Comparison of ENCODE assay signal across 9 mouse cellular contexts in the genomic region with DNA sequence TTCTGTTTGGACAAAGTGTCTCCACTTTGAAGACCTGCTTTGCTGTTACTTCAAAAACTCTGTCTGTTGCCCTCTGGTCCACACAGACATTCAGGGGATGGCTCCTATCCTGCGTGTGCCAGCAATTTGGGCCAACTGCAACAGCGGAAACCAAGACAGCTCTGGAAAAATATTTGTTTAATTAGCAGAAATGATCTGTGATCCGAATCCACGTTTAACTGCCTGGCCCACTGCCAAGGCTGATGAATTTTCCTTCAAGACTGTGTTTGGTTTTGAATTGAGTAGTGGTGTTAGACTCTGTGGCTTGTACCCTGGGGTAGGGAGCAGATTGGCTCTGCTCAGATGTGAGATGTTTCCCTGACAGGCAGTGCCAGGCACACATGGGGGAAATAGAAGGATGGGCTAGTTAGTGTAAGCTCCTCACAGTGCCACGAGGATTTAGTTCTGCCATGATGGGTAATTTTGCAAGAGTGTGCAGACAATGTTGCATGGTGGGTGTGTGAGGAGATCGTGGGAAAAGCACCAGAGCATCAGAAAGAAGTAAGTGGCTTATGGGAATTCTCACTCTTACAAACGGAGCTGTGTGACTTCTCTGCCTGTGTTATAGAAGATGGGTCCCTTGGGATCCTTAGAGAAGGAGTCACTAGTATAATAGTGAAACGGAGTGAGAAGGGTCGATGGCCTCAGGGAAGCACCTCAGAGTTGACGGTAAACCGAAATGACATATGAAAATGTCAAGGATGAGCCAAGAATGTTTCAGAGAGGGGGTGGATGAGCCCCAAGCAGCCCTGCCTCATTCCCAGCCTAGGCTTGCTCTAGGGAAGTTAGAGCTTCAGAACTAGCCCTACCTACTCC. TPM values are rescaled to one million over a fixed set of nuclear protein-coding genes. Genes with fewer than 3 reads are reported as not detected.
A peak's percentile ranks its signal among the peaks of the same experiment; 100 is the strongest.
DNase-seq lines count a peak whose midpoint lies in the region; ATAC-seq lines count a peak whose summit lies in the region.
"Had no signal": no experiment of that assay in that cellular context is flagged by ENCODE, and none has a peak within 500 bp of the region (broad histone marks: within the 10 kb centered on the region; RNA-seq: fewer than 3 reads in every experiment).

No protein-coding gene starts in this region.

- peaks cover 6% of the 10 kb centered on the region; the same call in 1 of the 2 replicates for H3K4me1 ChIP-seq in kidney, embryonic 14.5 days (ENCODE audit: control insufficient read depth, insufficient read depth, low read length)

- no peak overlapping the region for H3K4me3 ChIP-seq in kidney, embryonic 14.5 days (ENCODE audit: low read length)

- H3K9ac ChIP-seq in kidney, embryonic 14.5 days (ENCODE audit: low read depth, low read length) = no peak overlapping the region

- no peaks in the 10 kb centered on the region for H3K9me3 ChIP-seq in kidney, embryonic 14.5 days (ENCODE audit: control insufficient read depth, low read length)

- DNase-seq in frontal cortex, postnatal 25 days (ENCODE audit: low spot score in 2 of 2) = no peak
- peak; percentile 46 for DNase-seq in urinary bladder, postnatal 14 days (ENCODE audit: low spot score)
- no peak for DNase-seq in urinary bladder, postnatal 25 days (ENCODE audit: low spot score)
- DNase-seq in lung, postnatal 36 days = peak; percentile 76
- DNase-seq in natural killer cell, adult 2 months (ENCODE audit: low spot score in 2 of 2) = no peak

- 53% methylated on average over 11 of the region's 11 CpGs for WGBS in kidney, embryonic 14.5 days

- no peaks in the 10 kb centered on the region for H3K27me3 ChIP-seq in kidney, embryonic 14.5 days (ENCODE audit: control insufficient read depth, insufficient read depth, low read length)

- H3K36me3 ChIP-seq in kidney, embryonic 14.5 days (ENCODE audit: control insufficient read depth, insufficient read depth, low read length) = no peaks in the 10 kb centered on the region

- H3K4me2 ChIP-seq in kidney, embryonic 14.5 days (replicated peaks; ENCODE audit: low read depth, low read length) = no peak overlapping the region

- H3K27ac ChIP-seq in kidney, embryonic 14.5 days (ENCODE audit: low read depth, low read length) = 0 out of 2 replicates have a peak overlapping the region, but pooled peaks have one; percentile 20

- peak; percentile 3; the same call in 1 of the 2 replicates for ATAC-seq in frontal cortex, adult (ENCODE audit: low TSS enrichment)
- ATAC-seq in kidney, embryonic 14.5 days (ENCODE audit: low FRiP score, low TSS enrichment) = 0 out of 2 replicates have a peak, but pooled peaks have one; percentile 48
- no peak for ATAC-seq in granulocyte monocyte progenitor cell, adult 5-6 weeks (replicated peaks; ENCODE audit: poor library complexity, severe bottlenecking)

RNA-seq across cellular contexts. Expression of a gene that starts 33.7 kb away (rescaled TPM):
- 0.84 and 1.3 TPM in 2 replicates for polyA plus RNA-seq in kidney, embryonic 14.5 days (2014; fragmentation: Nextera tagmentation; extraction: Ambion mirVana)
- total RNA-seq in granulocyte monocyte progenitor cell, adult 5-6 weeks (2014; fragmentation: Nextera tagmentation) = not detected in 2 replicates
- total RNA-seq in granulocyte monocyte progenitor cell, adult 5-6 weeks (2017) = not detected in 2 replicates
- total RNA-seq: left cerebral cortex, postnatal 36 days had no signal

Comparison
In these comparisons a context has a peak if more than half of its experiments do, and no peak if none do; other contexts are left out.
1. DNase-seq: peak in urinary bladder, postnatal 14 days (single experiment) and lung, postnatal 36 days (single experiment); none in frontal cortex, postnatal 25 days (0 of 2), urinary bladder, postnatal 25 days (single experiment) and natural killer cell, adult 2 months (0 of 2).